Mouse (Mus musculus) right cerebral cortex, postnatal 14 days (tissue): Measurements from ENCODE around the gene Fam43b.

ENCODE experiments used
- DNase-seq: peaks from one replicate; pipeline ENCODE4 v3.0.0; 2022

Gene Fam43b

GRCm38 (mm10) chr4:138347280-138347679 lies 49.0 kb downstream of the Fam43b start:
- DNase-seq: no peak

- DNase-seq: no peak
Measured at GRCm38 (mm10) chr4:138344891-138345545, 51.3 kb downstream of the Fam43b start.
